Mouse (Mus musculus): ENCODE measurements at regions not wholly inside any gene's neighbourhood (a gene's known extent, or its start where the extent isn't known, plus 50 kb on each side); places are given as distances from the start of the nearest gene placed in this dataset.

DNA sequence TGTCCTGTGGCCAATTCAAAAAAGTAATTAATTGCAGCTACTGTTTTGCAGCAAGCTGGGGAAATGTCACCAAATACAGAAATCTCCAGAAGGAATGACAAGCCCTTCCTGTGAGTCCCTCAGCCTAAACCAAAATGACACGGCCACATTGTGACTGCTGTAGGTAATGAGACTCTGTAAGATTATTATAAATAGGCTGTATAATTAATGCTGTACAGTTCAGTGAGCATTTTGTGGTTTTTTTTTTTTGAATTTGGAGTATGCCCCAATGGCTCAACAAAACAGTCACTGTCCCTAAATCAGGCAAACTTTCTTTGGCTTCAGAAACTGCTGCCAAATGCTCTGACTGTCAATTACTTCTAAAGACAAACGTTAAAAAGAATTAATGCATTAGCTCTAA is 615.9 kb upstream of the Sema6d start:
- DNase-seq (ENCODE audit: low spot score in 2 of 2), result no peak

DNA sequence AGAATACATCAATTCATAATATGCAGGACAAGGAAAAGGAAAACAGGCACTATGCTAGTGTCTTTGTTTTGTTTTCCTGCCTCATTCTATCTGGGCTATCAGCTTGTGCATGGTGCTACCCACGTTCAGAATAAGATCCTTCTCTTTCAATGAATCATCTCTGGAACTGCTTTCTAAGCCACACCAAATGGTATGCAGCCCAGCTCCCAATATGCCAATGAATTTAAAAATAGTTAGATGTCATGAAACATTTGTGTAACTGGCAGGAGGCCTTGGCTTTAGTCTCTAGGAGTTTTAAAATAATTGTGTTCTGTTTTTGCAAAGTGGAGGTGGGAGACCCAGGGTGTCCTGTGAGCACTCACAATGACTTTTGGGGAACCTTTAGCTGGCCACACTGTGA is 603.1 kb upstream of the Sema6d start:
- DNase-seq (ENCODE audit: low spot score in 2 of 2), result no peak

- DNase-seq (ENCODE audit: low spot score in 2 of 2), result no peak
These were observed 583.6 kb upstream of the Sema6d start for GRCm38 (mm10) chr2:123506162-123506561.

GRCm38 (mm10) chr2:123507095-123507494 is 582.7 kb upstream of the Sema6d start:
- no peak for DNase-seq (ENCODE audit: low spot score in 2 of 2)

DNA sequence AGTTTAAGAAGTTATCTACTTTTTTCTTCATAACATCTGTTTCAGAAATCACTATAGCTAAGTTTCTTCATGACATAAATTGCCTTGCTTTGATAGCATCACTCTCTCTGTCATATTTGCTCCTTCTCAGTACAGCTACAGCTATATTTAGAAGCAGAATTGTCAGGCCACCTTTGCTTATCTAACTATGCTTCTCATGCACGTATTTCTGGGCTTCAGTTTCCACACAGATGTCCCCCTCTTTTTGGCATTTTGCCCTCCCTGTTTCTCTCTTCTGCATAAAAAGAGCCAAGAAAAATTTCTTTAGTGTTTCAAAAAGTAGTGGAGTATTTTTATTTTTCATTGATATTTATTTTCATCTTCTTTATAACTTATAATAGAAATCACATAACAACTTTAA is 560.9 kb upstream of the Sema6d start:
- DNase-seq (ENCODE audit: low spot score in 2 of 2), result no peak

GRCm38 (mm10) chr2:123532946-123533791 is 556.6 kb upstream of the Sema6d start:
- DNase-seq (ENCODE audit: low spot score in 2 of 2), result no peak

DNA sequence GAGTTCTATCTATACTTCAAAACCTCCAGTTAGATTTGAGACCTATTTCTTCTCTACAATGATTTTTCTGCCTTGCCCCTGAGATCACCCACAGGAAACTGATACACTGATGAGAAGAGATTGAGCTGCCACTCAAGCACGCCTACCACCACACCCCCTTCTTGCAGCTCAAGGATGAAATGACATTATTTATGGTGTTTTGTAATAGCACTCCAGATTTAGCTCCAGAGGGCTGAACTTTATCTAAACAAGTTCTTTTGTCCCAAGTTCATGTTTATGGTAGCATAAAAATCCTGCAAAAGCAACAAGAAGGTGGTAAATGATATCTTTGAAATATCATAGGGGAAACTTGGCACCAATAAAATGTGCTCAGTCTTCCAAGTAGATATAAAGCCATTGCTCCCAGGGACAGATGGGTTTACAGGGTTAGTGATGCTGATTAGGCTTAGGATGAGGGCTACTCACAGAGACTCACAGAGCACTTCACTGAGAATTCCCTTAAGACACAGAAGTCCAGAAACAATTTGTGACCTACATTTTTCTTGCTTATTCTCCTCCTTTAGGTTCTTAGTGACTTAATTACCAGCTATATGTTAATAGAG is 538.4 kb upstream of the Sema6d start:
- no peak for DNase-seq (ENCODE audit: low spot score in 2 of 2)

- DNase-seq (ENCODE audit: low spot score in 2 of 2), result no peak
These were observed 531.6 kb upstream of the Sema6d start for GRCm38 (mm10) chr2:123558123-123558650.

Measured in urinary bladder, adult 18-20 months (tissue).